Mouse (Mus musculus) left cerebral cortex, postnatal 36 days (tissue): ENCODE results near the gene Hnrnpul2. TPM values are rescaled to one million over a fixed set of nuclear protein-coding genes. Genes with fewer than 3 reads are reported as not detected.
"Not testable (repeated sequence)": the region's sequence is repeated elsewhere in the genome, so short reads cannot be mapped to it uniquely, and the experiment has no call there.

Experiments used
- DNase-seq, 2 experiments: peaks; one replicate each; pipeline ENCODE4 v3.0.0; 2021 to 2022; ENCODE audit warnings: low spot score in 2 of 2, mixed read lengths in 1 of 2
- intact Hi-C: fragments of 180-260 bp; cut with DNase I; formaldehyde crosslinking; loops from one replicate; pipeline ENCODE4 v1.15.1; 2025
- total RNA-seq, 2 experiments: library from RNA; stranded (reverse); gene quantifications; 2 replicates each; pipeline ENCODE4 v1.2.3; 2021

Hnrnpul2 gene
- total RNA-seq, 2 experiments from 2014 or later, result 110 to 118 TPM

DNA sequence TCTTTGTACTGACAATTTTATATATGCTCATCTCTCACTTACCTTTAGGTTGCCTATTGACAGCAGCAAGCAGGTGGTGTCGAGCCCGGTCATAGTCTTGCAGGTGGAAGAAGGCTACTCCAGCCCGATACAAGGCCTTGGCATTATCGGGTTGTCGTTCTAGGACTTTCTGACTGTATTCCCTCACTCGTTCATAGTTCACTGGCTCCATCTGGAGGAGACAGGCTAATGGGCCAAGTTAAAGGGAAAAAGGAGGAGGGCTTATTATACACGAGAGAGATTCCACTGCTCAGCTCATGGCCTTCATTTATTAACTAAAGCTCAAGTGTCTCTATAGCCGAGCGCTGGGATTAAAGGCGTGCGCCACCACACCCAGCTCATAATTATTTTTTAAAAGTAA, 4.0 kb upstream of the Hnrnpul2 start:
- intact Hi-C loops, result no loop called here
- DNase-seq, result no peak

DNA sequence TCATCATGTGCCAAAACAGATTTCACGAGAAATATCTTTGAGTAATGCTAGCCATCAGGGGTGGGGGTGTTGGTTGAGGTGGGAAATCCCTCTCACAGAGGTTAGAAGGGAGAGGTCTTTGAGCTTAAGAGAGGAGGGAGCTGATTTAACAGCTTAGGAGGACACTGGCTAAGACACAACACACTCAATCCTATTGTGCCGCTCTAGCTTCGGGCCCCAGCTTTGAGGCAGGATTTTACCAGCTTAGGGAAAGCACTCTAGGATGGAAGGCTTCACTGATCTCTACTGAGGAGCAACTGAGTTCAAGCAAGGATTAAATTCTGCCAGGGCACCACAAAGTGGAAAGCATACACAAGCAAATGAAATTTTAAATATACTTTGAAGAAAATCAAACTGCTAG, 2.8 kb upstream of the Hnrnpul2 start:
- no peak for DNase-seq
- intact Hi-C loops, result no loop called here

DNA sequence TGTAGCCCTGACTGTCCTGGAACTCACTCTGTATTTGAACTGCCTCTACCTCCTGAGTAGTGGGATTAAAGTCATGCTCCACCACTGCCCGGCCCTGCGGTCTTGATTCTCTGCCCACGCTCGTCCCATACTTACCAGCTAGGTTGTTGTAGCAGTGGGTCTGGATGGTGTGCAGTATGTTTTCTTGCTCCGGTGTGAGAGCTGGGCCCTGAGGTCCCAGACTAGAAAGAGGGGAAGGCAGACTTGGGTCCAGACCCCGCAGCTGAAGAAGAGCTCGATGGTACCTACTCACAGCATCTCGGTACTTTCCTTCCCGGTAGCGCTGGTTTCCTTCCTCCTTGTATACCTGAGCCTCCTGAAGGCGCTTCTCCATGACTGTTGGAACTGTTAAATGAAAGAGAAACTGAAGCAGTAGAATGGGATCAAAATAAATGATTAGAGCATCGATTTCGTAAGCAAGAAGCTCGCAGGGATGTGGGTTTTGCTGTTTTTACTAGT, 1.5 kb upstream of the Hnrnpul2 start:
- intact Hi-C loops, result no loop called here
- DNase-seq, result no peak

DNA sequence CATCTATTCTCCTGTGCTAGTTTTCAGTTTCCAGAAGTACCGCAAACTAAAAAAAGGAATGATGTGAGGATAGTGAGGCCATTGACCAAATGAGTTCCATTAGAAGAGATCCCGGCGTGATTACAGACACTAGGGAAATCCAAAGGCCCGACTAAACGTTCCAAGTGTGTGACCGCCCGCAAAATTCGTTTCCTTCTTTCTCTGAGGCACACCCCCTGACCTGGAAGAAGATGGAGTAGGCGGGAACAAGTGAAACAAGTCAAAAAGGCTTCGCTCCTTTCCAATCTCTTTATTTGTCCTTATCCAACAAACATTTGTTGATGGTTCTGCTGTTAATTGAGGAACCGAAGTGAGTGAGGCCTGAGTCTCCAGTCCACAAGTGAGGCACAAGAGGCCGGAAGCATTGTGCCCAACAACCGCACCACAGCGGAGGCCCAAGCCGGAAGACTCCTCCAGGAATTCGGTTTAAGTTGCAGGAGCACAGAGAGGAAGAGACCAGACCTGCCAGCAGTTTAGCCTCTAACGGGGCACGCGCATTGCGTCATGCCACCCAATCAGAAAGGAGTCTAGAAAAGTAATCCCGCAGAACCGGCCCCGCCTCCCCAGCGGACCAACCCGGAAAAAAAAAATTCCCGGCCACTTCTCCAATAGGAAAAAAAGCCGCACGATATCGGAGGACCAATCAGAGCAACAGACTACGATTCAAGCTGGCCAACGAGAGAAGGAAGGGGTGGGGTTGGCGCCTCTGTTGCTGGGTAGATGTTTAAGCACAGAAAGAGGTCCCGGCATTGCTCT, 812 bp upstream of the Hnrnpul2 start, which contains the start of gene Ttc9c:
TSS of gene Ttc9c (minus strand) at position 533 of the 795 bp plus-strand sequence.
- intact Hi-C loops, result no loop called here
- DNase-seq, result peak; percentile 96

DNA sequence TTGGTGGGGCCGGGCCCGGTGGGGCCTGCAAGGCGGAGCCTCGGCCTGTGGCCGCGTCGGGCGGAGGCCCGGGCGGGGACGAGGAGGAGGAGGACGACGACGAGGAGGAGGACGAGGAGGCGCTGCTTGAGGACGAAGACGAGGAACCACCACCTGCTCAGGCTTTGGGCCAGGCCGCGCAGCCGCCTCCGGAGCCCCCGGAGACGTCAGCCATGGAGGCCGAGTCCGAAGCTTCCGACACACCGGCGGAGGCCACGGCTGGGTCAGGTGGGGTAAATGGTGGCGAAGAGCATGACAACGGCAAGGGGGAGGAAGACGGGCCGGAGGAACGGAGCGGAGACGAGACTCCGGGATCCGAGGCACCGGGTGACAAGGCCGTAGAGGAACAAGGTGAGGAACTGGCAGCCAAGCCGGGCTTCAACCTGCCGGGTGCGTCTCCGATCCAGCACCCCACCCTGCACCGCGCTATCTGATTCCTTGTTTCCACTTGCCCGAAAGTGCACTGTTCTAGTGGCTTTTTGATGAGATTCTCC, 680 bp downstream of the Hnrnpul2 start:
- DNase-seq, result no peak
- intact Hi-C loops, result loop anchor here (2.0 to 5.0 kb wide), 2 partner anchors 18 to 48 kb away; partner anchors contain the start of genes Gng3, Tmem179b and Tmem223

DNA sequence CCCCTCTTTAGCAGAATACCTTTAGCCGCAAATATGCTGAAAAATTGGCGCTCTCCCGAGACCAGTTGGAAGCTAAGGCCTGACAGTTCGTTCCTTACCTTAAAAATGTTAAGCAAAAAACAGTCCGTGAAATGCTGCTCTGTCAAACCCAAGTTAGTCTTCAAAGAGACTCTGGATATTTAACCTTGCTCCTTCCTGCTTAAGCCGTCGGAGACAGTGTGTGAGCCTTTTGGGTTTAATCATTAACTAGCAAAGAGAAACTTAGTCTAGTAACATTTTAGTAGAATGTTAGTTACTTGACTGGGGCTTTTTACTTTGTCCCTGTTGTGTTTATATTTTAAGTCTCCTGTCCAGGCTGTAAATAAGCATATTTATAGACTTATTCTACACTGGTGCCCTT, 1.3 kb downstream of the Hnrnpul2 start:
- no peak for DNase-seq
- intact Hi-C loops, result loop anchor here (2.0 to 5.0 kb wide), 2 partner anchors 18 to 49 kb away; partner anchors contain the start of genes Gng3, Tmem179b and Tmem223

DNA sequence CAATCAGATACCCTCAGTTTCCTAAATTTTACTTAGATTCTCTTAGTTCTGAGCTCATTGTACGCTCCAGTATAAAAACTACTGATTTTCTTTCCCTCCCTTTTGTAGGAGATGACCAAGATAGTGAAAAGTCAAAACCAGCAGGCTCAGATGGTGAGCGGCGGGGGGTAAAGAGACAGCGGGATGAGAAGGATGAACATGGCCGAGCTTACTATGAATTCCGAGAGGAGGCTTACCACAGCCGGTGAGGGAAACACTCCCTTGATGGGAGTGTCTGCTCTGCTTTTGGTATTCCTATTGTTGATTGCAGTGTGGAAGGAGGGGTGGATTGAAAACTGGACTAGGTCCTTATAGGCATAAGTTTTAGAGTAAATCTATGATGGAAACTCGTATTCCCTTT, 2.9 kb downstream of the Hnrnpul2 start:
- intact Hi-C loops, result loop anchor here (5.0 kb wide), 1 partner anchor 50 kb away; the partner anchor contains the start of genes Tmem179b and Tmem223
- DNase-seq, result no peak

DNA sequence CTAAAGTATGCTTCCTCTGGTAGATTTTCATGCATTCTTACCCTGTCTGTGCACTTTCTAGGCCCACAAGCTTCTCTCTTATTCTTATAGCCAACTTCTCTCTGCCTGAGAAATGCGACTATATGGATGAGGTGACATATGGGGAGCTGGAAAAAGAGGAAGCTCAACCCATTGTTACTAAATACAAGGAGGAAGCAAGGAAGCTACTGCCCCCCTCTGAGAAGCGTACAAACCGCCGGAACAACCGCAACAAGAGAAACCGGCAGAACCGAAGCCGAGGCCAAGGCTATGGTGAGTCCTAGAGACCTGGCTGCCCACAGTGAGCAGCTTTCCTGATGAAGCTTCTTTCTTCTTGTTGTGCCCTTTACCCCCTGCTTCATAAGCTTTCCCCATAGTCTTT, 9.8 kb downstream of the Hnrnpul2 start, which contains the start of gene AC129217.1:
TSS of gene AC129217.1 (plus strand) at position 114 of the 400 bp plus-strand sequence.
- no peak for DNase-seq
- intact Hi-C loops, result no loop called here

DNA sequence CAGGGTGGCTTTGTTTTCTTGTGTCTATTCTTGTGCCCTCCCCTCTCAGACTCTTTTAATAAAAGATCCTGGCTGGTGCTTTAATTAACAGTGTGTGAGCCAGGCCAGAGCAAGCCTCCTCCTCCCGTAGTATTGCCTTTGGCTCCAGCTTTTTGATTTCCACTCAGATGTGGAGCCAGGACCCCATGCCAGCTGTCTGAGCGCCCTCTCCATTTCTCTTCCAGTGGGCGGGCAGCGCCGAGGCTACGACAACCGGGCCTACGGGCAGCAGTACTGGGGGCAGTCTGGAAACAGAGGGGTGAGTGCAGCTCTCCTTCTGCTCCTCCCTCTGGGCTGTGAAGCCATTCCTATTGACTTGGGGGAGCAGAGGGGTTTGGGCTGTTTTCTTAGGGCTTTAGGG, 10.9 kb downstream of the Hnrnpul2 start:
- intact Hi-C loops, result no loop called here
- DNase-seq, result no peak

DNA sequence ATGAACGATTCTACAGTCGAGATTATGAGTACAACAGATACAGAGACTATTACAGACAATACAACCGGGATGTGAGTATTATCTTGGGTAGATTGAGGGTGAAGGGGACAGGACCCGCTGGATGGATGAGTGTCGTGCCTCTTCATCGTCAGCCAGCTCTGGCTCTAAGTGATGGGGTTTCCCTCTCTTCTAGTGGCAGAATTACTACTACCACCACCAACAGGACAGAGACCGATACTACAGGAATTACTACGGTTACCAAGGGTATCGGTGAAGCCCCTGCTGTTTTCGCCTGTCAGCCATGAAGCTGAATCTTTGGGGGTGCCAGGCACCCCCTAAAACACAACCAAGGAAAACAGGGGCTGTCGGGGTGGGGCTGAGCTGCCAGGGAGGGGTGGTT, 11.5 kb downstream of the Hnrnpul2 start:
- DNase-seq, result no peak
- intact Hi-C loops, result no loop called here

DNA sequence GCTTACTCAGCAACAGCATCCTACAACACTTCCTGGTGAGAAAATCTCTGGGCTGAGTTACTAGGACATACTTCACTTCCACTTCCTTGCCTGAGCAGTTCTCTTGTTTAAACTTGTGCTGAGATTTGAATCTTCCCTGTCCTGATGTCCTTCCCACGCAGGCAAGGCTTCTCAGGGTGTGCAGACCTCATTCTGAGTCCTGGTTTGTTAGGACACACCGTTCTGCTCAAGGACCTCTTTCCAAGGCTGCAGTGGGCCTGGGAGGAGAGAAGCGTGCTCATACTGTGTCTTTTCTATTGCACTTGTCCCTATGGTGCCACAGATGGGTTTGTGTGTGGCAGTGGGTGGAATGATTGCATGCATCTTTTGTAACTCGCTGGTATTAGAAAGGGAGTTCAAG, 13.2 kb downstream of the Hnrnpul2 start:
- no peak for DNase-seq
- intact Hi-C loops, result no loop called here

DNA sequence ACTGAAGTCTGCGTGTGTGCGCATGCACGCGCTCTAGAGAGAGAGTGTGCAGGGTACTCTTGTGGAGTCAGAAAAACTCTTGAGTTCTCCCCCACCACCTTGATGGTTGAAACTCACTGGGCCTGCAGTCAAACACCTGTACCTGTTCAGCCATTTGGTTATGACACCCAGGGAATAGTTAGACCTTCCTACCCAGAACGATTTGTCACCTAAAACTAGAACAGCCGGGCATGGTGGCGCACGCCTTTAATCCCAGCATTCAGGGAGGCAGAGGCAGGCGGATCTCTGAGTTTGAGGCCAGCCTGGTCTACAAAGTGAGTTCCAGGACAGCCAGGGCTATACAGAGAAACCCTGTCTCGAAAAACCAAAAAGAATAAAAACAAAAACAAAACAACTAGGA, 16.5 kb downstream of the Hnrnpul2 start:
- intact Hi-C loops, result loop anchor here (5.0 kb wide), 1 partner anchor 116 kb away; the partner anchor contains the start of gene Tut1
- DNase-seq, result not testable (repeated sequence)

DNA sequence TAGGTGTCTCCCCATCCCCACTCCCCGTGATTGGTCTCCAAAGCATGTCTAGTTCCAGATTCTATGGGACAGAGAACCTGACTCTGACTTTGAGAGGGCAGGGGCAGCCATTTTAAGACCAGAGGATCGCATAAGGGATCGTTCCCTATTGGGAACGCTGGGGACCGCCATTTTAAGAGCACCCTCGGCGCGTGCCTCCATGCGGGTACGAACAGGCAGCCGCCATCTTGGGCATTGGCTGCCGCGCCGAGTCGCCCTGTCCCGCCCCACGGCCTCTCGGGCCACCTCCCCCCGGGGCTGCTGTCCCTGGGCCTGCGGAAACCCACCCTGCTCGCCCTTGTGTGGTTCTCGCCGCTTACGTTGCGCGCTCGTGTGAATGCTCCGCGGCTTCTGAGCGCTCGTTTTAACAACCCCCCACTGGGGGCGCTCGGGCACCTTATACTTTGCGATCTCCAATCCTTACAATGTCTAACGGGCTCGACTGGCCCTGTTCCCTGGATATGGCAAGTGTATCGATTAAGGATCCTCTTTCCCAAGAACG, 17.5 kb downstream of the Hnrnpul2 start, which contains the start of gene Bscl2:
TSS of gene Bscl2 (plus strand) at position 217 of the 541 bp plus-strand sequence.
- DNase-seq, result peak; percentile 81 to 87
- intact Hi-C loops, result loop anchor here (5.0 kb wide), 1 partner anchor 115 kb away; the partner anchor contains the start of gene Tut1

DNA sequence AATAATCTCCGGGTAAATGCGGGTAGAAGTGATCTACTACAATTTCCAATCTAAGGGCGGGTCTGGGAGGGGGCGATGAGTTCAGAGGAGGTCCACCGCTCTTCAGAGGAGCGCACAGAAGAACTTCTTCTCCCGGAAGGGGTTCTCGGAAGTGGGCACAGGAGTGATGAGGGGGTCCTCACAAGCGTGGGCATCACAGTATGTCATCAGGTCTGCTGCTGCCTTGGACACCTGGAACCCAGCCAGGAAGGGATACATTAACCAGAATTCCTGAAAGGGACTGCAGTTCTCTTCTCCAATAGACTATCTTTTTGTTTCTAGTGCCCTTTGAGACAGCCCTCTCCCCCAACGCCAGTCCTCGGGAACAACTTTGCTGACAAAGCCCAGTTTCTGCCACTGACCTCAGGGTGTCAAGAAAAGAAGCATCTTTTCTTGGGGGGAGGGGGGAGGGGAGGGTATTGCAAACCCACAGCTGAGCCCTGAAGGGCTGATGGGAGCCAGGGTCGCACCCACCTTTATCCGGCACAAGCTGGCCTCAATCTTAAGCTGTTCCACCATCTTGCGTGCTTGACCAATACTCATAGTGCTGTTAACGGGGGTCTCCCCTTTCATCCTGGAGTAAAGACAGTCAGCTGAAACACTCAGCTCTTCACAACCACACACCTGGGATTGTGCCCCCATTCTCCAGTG, 18.4 kb downstream of the Hnrnpul2 start:
- intact Hi-C loops, result loop anchor here (2.0 to 5.0 kb wide), 2 partner anchors 17 to 114 kb away; partner anchors contain the start of genes Hnrnpul2 and Tut1
- DNase-seq, result peak in 1 of 2 experiments; percentile 39

DNA sequence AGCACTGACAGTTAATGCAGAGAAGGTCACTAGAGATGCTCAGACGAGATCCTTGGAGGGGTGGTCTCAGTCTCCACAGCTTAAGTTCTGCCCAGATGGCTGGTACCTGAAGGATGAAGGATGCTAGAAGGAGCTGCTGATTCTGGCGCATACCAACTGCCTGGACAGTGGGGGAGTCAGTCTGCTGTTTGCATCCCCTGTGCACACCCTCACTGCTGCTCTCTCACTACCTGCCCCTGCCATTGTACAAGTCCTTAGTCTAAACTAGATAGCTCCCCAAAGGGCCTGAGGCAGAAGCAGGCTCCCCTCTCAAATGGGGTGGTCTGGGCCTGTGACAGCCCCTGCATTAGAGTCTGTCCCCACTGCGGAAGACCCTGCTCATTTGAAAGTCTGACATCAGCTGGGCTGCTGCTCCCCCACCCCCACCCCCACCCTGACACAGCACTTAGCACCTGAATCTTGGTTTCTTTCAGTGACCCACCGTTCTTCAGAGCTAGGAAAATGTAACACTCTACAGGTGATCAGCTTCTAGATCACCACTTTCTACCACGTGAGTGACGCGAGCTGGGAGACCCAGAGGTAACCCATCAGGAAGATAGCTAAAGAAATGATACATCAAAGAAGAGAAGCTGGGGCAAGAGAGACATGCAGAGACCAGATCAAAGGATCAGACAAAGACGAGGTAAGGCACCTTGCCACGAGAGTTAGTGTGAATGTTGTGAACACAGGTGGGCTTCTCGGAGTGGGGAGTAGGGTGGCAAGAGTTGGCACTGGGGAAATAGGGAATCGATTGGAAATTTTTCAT, 19.5 kb downstream of the Hnrnpul2 start, which contains the start of gene Gng3:
TSS of gene Gng3 (minus strand) at position 92 of the 805 bp plus-strand sequence.
- DNase-seq, result peak; percentile 85 to 87
- intact Hi-C loops, result loop anchor here (2.0 to 5.0 kb wide), 2 partner anchors 19 to 113 kb away; partner anchors contain the start of genes Hnrnpul2 and Tut1

DNA sequence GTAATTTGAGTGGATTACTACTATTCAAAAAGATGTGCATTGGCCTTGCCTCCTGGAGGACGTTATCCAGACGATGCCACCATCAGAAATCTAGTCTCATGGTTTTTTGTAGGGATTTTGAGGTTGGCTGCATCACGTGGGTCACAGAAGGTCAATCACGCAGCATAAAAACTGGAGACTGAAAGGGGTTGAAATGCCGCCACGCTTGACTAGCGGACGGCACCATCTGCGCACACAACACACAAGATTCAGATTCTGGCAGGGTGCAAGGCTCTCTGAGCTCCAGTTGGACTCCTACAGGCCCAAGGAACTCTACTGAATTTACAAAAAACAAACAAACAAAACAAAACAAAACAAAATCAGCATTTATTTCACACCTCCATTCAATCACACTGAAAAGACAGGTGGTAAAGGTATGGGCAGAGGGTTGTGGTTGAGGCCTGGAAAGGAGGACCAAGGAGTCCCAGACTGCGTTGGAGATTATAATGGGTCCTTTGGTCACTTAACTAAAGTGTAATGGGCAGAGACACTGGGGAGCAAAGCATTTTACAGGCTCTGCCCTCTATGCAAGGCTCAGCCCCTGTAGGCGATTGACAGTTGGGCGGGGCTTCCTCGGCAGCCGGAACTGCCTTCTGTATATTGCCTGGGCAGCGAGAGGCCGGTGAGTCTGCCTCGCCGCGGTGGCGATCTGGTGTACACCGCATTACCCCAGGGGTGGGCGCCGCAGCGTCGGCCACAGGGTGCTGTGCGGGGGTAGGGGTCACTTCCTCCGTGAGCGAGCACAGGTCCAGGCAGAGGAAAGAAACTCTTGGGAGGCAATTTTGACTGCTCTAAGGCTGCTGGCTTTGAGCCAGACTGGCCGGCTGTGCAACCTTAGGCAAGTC, 20.3 kb downstream of the Hnrnpul2 start:
- peak; percentile 79 for DNase-seq
- intact Hi-C loops, result loop anchor here (2.0 to 5.0 kb wide), 3 partner anchors 19 to 112 kb away; partner anchors contain the start of genes Ganab, Hnrnpul2 and Tut1

DNA sequence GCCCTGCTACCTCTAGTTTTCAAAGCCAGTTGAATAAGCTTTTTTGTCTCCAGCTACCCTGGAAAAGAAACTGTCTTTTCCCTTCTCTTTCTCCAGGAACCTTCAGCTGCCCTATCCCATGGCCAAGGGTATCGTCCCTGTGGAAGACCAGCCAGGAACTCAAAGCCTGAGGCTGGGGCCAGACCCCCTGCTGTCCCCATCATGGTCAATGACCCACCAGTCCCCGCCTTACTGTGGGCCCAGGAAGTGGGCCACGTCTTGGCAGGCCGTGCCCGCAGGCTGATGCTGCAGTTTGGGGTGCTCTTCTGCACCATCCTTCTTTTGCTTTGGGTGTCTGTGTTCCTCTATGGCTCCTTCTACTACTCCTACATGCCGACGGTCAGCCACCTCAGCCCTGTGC, 21.2 kb downstream of the Hnrnpul2 start:
- DNase-seq, result no peak
- intact Hi-C loops, result loop anchor here (5.0 kb wide), 1 partner anchor 56 kb away; the partner anchor contains the start of gene Ganab
